ENCODE assay signal across 17 mouse cellular contexts in genomic region chr11:67030904-67031602, GRCm38 (mm10). TPM values are rescaled to one million over a fixed set of nuclear protein-coding genes. Genes with fewer than 3 reads are reported as not detected.
DNase-seq lines count a peak whose midpoint lies in the region; ATAC-seq and TF ChIP-seq lines count a peak whose summit lies in the region.
"Had no signal": no experiment of that assay in that cellular context is flagged by ENCODE, and none has a peak within 500 bp of the region (broad histone marks: within the 10 kb centered on the region; RNA-seq: fewer than 3 reads in every experiment).

No protein-coding gene starts in this region.

- H3K9ac ChIP-seq in kidney, embryonic 14.5 days (ENCODE audit: low read depth, low read length), result no peak overlapping the region
- no peak overlapping the region for H3K9ac ChIP-seq in ES-Bruce4 (ENCODE audit: low read depth, poor library complexity, severe bottlenecking)
- H3K9ac ChIP-seq in liver, postnatal 0 days (replicated peaks), result no peak overlapping the region
- H3K9ac ChIP-seq: embryonic facial prominence, embryonic 12.5 days; forebrain, embryonic 13.5 days; limb, embryonic 12.5 days; midbrain, embryonic 15.5 days; neural tube, embryonic 13.5 days had no signal

- 0 out of 2 replicates have a peak, but pooled peaks have one; percentile 13 for TF ChIP-seq CTCF in kidney, adult 2 months (conservative IDR thresholded peaks at IDR 0.05; ENCODE audit: insufficient read depth, insufficient read length, low read depth, low read length)
- TF ChIP-seq CTCF in ES-Bruce4 (IDR thresholded peaks at IDR 0.05; ENCODE audit: low read depth, low read length), result peak; percentile 50
- peak; percentile 13; the same call in 1 of the 2 replicates for TF ChIP-seq CTCF in liver, postnatal 0 days (IDR thresholded peaks at IDR 0.05; ENCODE audit: low read depth)

- WGBS in kidney, adult 2 months, result 52% methylated on average over 16 of the region's 16 CpGs
- 59% methylated on average over 16 of the region's 16 CpGs for WGBS in kidney, embryonic 14.5 days
- 43% methylated on average over 16 of the region's 16 CpGs for WGBS in liver, postnatal 0 days (ENCODE audit: insufficient replicate concordance)

- no peak overlapping the region for H3K27ac ChIP-seq in kidney, adult 2 months (ENCODE audit: insufficient read depth, low read depth, low read length)
- H3K27ac ChIP-seq in kidney, embryonic 14.5 days (ENCODE audit: low read depth, low read length), result no peak overlapping the region
- no peak overlapping the region for H3K27ac ChIP-seq in ES-Bruce4 (ENCODE audit: insufficient read depth, low read length)
- H3K27ac ChIP-seq in liver, postnatal 0 days (ENCODE audit: low read depth), result no peak overlapping the region
- H3K27ac ChIP-seq: embryonic facial prominence, embryonic 12.5 days; forebrain, embryonic 13.5 days; limb, embryonic 12.5 days; midbrain, embryonic 15.5 days; neural tube, embryonic 13.5 days had no signal

- TF ChIP-seq EP300 in ES-Bruce4 (IDR thresholded peaks at IDR 0.05; ENCODE audit: insufficient read depth, low read depth, low read length), result no peak
- TF ChIP-seq EP300 in liver, postnatal 0 days (IDR thresholded peaks at IDR 0.05; ENCODE audit: low read depth), result no peak

- H3K36me3 ChIP-seq in kidney, adult 2 months (ENCODE audit: control insufficient read depth, insufficient read depth, low read length), result no peaks in the 10 kb centered on the region
- no peaks in the 10 kb centered on the region for H3K36me3 ChIP-seq in kidney, embryonic 14.5 days (ENCODE audit: control insufficient read depth, insufficient read depth, low read length)
- no peaks in the 10 kb centered on the region for H3K36me3 ChIP-seq in ES-Bruce4 (ENCODE audit: control insufficient read depth, insufficient read depth, low read length, poor library complexity, severe bottlenecking)
- no peaks in the 10 kb centered on the region for H3K36me3 ChIP-seq in liver, postnatal 0 days (replicated peaks; ENCODE audit: insufficient read depth, low read length)
- H3K36me3 ChIP-seq: embryonic facial prominence, embryonic 12.5 days; limb, embryonic 12.5 days; midbrain, embryonic 15.5 days had no signal

- intact Hi-C loops in heart, postnatal 25 days (cut with DNase I), result no loop called here

- no peaks in the 10 kb centered on the region for H3K9me3 ChIP-seq in kidney, embryonic 14.5 days (ENCODE audit: control insufficient read depth, low read length)
- H3K9me3 ChIP-seq in ES-Bruce4 (replicated peaks; ENCODE audit: control insufficient read depth, insufficient read depth, low read length, poor library complexity, severe bottlenecking), result no peaks in the 10 kb centered on the region
- no peaks in the 10 kb centered on the region for H3K9me3 ChIP-seq in liver, postnatal 0 days (ENCODE audit: low read length)
- H3K9me3 ChIP-seq: embryonic facial prominence, embryonic 12.5 days; forebrain, embryonic 13.5 days; G1E; limb, embryonic 12.5 days; midbrain, embryonic 15.5 days; neural tube, embryonic 13.5 days had no signal

- no peak overlapping the region for H3K4me3 ChIP-seq in kidney, adult 2 months (ENCODE audit: insufficient read depth, low read depth, low read length)
- no peak overlapping the region for H3K4me3 ChIP-seq in kidney, embryonic 14.5 days (ENCODE audit: low read length)
- H3K4me3 ChIP-seq in ES-Bruce4 (ENCODE audit: low read depth, low read length), result 0 out of 2 replicates have a peak overlapping the region, but pooled peaks have one; percentile 1
- no peak overlapping the region for H3K4me3 ChIP-seq in liver, postnatal 0 days (ENCODE audit: low read depth, low read length)
- H3K4me3 ChIP-seq: embryonic facial prominence, embryonic 12.5 days; forebrain, embryonic 13.5 days; limb, embryonic 12.5 days; midbrain, embryonic 15.5 days; neural tube, embryonic 13.5 days had no signal

- H3K4me1 ChIP-seq in kidney, adult 2 months (ENCODE audit: control insufficient read depth, insufficient read depth, low read length), result peaks cover 4% of the 10 kb centered on the region; the same call in 1 of the 2 replicates
- no peaks in the 10 kb centered on the region for H3K4me1 ChIP-seq in kidney, embryonic 14.5 days (ENCODE audit: control insufficient read depth, insufficient read depth, low read length)
- no peaks in the 10 kb centered on the region for H3K4me1 ChIP-seq in ES-Bruce4 (ENCODE audit: control insufficient read depth, insufficient read depth, low read length)
- peaks cover 9% of the 10 kb centered on the region; the same call in 1 of the 2 replicates for H3K4me1 ChIP-seq in liver, postnatal 0 days (ENCODE audit: insufficient read depth)
- H3K4me1 ChIP-seq: embryonic facial prominence, embryonic 12.5 days; forebrain, embryonic 13.5 days; limb, embryonic 12.5 days; midbrain, embryonic 15.5 days; neural tube, embryonic 13.5 days had no signal

- no peak for TF ChIP-seq POLR2A in kidney, adult 2 months (IDR thresholded peaks at IDR 0.05; ENCODE audit: low read depth, low read length)
- TF ChIP-seq POLR2A in ES-Bruce4 (IDR thresholded peaks at IDR 0.05; ENCODE audit: insufficient read depth, low read length), result no peak

- no peaks in the 10 kb centered on the region for H3K27me3 ChIP-seq in kidney, adult 2 months (replicated peaks; ENCODE audit: control insufficient read depth, insufficient read depth, low read length)
- H3K27me3 ChIP-seq in kidney, embryonic 14.5 days (ENCODE audit: control insufficient read depth, insufficient read depth, low read length), result no peaks in the 10 kb centered on the region
- H3K27me3 ChIP-seq in ES-Bruce4 (ENCODE audit: control insufficient read depth, insufficient read depth, low read length, poor library complexity, severe bottlenecking), result no peaks in the 10 kb centered on the region
- no peaks in the 10 kb centered on the region for H3K27me3 ChIP-seq in liver, postnatal 0 days (ENCODE audit: insufficient read depth, low read length)
- H3K27me3 ChIP-seq: embryonic facial prominence, embryonic 12.5 days; forebrain, embryonic 13.5 days; limb, embryonic 12.5 days; midbrain, embryonic 15.5 days; neural tube, embryonic 13.5 days had no signal

- DNase-seq in kidney, adult 2 months, result no peak
- peak; percentile 38 to 57 for DNase-seq in adrenal gland, postnatal 36 days
- DNase-seq in liver, postnatal 0 days, result peak; percentile 33
- no peak for DNase-seq in heart, postnatal 25 days (ENCODE audit: low spot score)
- DNase-seq in cerebellum, postnatal 10 days, result no peak
- DNase-seq: cerebellum, adult 9-10 months; gastrocnemius, postnatal 36 days; lung, postnatal 36 days had no signal

- H3K4me2 ChIP-seq in kidney, embryonic 14.5 days (replicated peaks; ENCODE audit: low read depth, low read length), result no peak overlapping the region
- H3K4me2 ChIP-seq in liver, postnatal 0 days (ENCODE audit: low read depth, low read length), result no peak overlapping the region
- H3K4me2 ChIP-seq: embryonic facial prominence, embryonic 12.5 days; forebrain, embryonic 13.5 days; limb, embryonic 12.5 days; midbrain, embryonic 15.5 days; neural tube, embryonic 13.5 days had no signal

- ATAC-seq in kidney, embryonic 14.5 days (ENCODE audit: low FRiP score, low TSS enrichment), result no peak
- ATAC-seq in liver, postnatal 0 days, result no peak
- ATAC-seq: forebrain, embryonic 13.5 days; inflammation-experienced regulatory T-cells, adult 6 months; midbrain, embryonic 15.5 days had no signal

RNA-seq across cellular contexts. Expression of gene Tmem220, which starts 6.1 kb away (rescaled TPM):
- 6.4 and 7.5 TPM in 2 replicates for polyA plus RNA-seq in kidney, adult 2 months (2012; rRNA removed)
- 1.7 TPM in 2 replicates for polyA plus RNA-seq in kidney, embryonic 14.5 days (2014; fragmentation: Nextera tagmentation; extraction: Ambion mirVana)
- 2.0 and 2.1 TPM in 2 replicates for polyA plus RNA-seq in ES-Bruce4 (2011; ENCODE audit: insufficient read depth, insufficient read length, low read depth, missing spikeins)
- 10 to 100 TPM in 1 of 2 experiments, 1 to 10 TPM in 1; 5.8 to 10.2 TPM for total RNA-seq in adrenal gland, postnatal 36 days (2021)
- polyA plus RNA-seq in liver, postnatal 0 days (2015; fragmentation: Nextera tagmentation; extraction: Ambion mirVana), result 4.2 and 4.9 TPM in 2 replicates
- 1 to 10 TPM; 1.4 to 1.5 TPM for total RNA-seq in heart, postnatal 25 days (2021)

RNA-seq across cellular contexts. Expression of gene Adprm, which starts 21.3 kb away (rescaled TPM):
- 15.1 and 19.0 TPM in 2 replicates for polyA plus RNA-seq in kidney, adult 2 months (2012; rRNA removed)
- 27.0 and 27.7 TPM in 2 replicates for polyA plus RNA-seq in kidney, embryonic 14.5 days (2014; fragmentation: Nextera tagmentation; extraction: Ambion mirVana)
- polyA plus RNA-seq in ES-Bruce4 (2011; ENCODE audit: insufficient read depth, insufficient read length, low read depth, missing spikeins), result 24.5 and 30.6 TPM in 2 replicates
- total RNA-seq in adrenal gland, postnatal 36 days (2021), result 10 to 100 TPM; 22.3 to 22.4 TPM
- polyA plus RNA-seq in liver, postnatal 0 days (2015; fragmentation: Nextera tagmentation; extraction: Ambion mirVana), result 15.0 and 15.4 TPM in 2 replicates
- 10 to 100 TPM; 13.3 to 14.5 TPM for total RNA-seq in heart, postnatal 25 days (2021)

RNA-seq across cellular contexts. Expression of gene Sco1, which starts 21.4 kb away (rescaled TPM):
- polyA plus RNA-seq in kidney, adult 2 months (2012; rRNA removed), result 4.5 and 5.8 TPM in 2 replicates
- polyA plus RNA-seq in kidney, embryonic 14.5 days (2014; fragmentation: Nextera tagmentation; extraction: Ambion mirVana), result 11.8 and 19.2 TPM in 2 replicates
- 37.7 and 44.2 TPM in 2 replicates for polyA plus RNA-seq in ES-Bruce4 (2011; ENCODE audit: insufficient read depth, insufficient read length, low read depth, missing spikeins)
- 10 to 100 TPM; 21.9 to 22.4 TPM for total RNA-seq in adrenal gland, postnatal 36 days (2021)
- polyA plus RNA-seq in liver, postnatal 0 days (2015; fragmentation: Nextera tagmentation; extraction: Ambion mirVana), result 7.4 and 7.7 TPM in 2 replicates
- total RNA-seq in heart, postnatal 25 days (2021), result 10 to 100 TPM; 19.0 to 19.5 TPM

RNA-seq across cellular contexts. Expression of gene Myh3, which starts 47.0 kb away (rescaled TPM):
- polyA plus RNA-seq in kidney, adult 2 months (2012; rRNA removed), result 0.01 and 0.02 TPM in 2 replicates
- polyA plus RNA-seq in kidney, embryonic 14.5 days (2014; fragmentation: Nextera tagmentation; extraction: Ambion mirVana), result 0.10 and 0.45 TPM in 2 replicates
- 0.36 and 0.47 TPM in 2 replicates for polyA plus RNA-seq in ES-Bruce4 (2011; ENCODE audit: insufficient read depth, insufficient read length, low read depth, missing spikeins)
- under 1 TPM; 0.03 to 0.07 TPM for total RNA-seq in adrenal gland, postnatal 36 days (2021)
- polyA plus RNA-seq in liver, postnatal 0 days (2015; fragmentation: Nextera tagmentation; extraction: Ambion mirVana), result 0.06 and 0.75 TPM in 2 replicates
- not detected for total RNA-seq in heart, postnatal 25 days (2021)
- total RNA-seq: G1E had no signal
- polyA plus RNA-seq: G1E had no signal

Comparison
In these comparisons a context has a peak if more than half of its experiments do, and no peak if none do; other contexts are left out.
1. DNase-seq: peak in adrenal gland, postnatal 36 days (2 of 2) and liver, postnatal 0 days (single experiment); none in kidney, adult 2 months (single experiment), heart, postnatal 25 days (single experiment) and cerebellum, postnatal 10 days (0 of 2).
2. Peak in every context shown above with its lines, with median percentiles within 50 percentile points of each other: CTCF ChIP-seq.